Mouse (Mus musculus) thymus, adult 2 months (tissue): ENCODE measurements around the gene Rd3l.

Experiments used
- CTCF ChIP-seq: fragments of 200-500 bp; IDR thresholded peaks from 2 replicates; pipeline ENCODE4 v1.5.1; 2012; ENCODE audit warnings: mild to moderate bottlenecking, control low read depth, low read length, moderate library complexity, borderline replicate concordance; ENCODE audit not compliant: control insufficient read depth, poor library complexity, insufficient read depth; ENCODE audit errors: extremely low read depth
- POLR2A ChIP-seq: fragments of 200-500 bp; IDR thresholded peaks from 2 replicates; pipeline ENCODE4 v1.6.1; 2012; ENCODE audit warnings: mild to moderate bottlenecking, low read length, control low read depth, moderate library complexity; ENCODE audit not compliant: control insufficient read depth, poor library complexity, insufficient read depth; ENCODE audit errors: extremely low read depth

GRCm38 (mm10) chr12:111956173-111956572 is 24.9 kb downstream of the Rd3l start:
- no peak for TF ChIP-seq POLR2A
- no peak for TF ChIP-seq CTCF
